Mouse (Mus musculus) adipocyte (in vitro differentiated cells): ENCODE measurements around the gene Clstn2.
A peak's percentile ranks its signal among the peaks of the same experiment; 100 is the strongest.

Experiments used
- DNase-seq: peaks from one replicate; pipeline ENCODE4 v3.0.0-alpha.2; 2016; ENCODE audit warnings: low spot score

Clstn2 gene

DNA sequence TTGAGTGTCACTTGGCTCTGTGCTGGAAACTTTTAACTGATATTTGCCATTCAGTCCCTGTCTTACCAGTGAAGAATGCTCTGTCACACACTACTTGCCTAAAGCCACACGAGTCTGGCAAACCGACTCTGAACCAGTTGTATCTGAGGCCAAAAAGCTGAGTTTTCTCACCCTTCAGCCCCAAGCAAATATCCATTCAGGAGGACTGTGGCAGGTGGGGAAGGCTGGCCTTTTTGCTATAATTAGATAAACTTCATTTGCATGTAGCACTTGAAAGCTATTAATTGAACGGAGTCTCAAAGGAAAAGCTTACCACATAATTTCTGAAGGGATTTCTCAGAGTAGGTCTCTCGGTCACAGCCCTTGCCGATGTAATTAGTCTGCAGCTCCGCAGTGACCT lies 491.6 kb downstream of the Clstn2 start:
- no peak for DNase-seq

DNA sequence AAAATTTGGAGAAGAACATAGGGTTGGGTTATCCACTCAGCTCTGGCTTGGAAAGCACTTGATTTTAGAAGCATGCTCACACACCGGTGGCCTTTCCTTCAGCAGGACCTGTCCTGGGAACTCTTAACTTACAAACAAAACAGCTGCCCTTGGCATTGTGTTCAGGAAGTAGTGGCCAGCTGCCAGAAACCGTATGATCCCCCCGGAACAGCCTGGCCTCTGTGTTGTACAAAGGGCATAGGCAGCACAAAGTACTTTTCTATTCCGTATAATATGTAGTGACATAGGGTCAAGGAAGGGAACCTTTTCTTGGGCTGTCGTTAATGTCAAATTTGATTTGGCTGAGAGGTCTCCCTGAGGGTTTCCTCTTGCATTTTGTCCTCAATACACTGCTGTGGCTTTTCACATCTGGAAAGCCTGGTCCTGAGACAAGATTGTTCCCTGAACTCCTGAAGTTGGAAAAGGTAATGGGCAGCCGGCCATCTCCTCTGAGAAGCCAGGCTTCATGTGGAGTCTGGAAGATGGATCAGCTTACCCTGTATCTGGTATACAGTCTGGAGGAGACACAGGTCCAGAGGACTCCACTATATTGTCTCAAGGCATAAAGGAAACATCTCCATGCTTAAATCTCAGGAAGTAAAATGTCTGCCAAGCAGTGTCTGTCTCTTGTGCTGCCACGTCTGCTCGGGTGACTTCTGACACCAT lies 494.8 kb downstream of the Clstn2 start:
- DNase-seq = no peak

DNA sequence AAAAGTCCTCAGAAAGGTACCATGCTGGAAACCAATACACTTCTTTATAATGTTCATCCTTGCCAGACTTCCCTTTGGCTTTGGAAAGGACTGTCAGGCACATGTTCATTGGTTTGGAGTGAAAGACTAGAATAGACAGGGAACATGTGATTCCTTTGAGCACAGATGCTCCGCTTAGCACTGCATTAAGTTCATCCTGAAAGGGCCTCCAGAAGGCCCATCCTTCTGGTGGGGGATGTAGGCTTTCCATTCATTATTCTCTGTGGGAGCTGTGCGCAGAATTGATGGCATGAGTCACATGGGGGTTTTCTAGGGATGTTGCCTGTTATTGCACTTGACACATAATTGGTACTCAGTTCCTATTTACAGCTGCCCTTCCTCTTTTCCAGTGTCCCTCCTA lies 498.8 kb downstream of the Clstn2 start:
- no peak for DNase-seq

DNA sequence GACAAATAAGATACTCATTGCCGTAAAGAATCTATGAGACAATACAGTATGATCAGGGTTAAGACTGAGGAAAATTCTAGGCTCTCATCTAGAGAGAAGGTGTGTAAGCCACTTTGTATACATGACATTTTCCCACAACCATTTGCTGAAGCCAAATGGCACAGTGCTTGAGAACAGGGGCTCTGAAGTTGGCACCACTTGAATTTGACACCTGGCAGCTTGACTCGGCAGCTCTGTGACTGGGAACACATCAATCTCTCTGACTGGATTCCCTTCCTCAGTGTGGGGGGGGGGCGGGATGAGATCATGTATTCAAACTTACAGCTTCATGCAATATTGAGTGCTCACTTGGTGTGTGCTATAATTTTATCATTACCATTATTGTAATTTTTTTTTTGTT lies 499.7 kb downstream of the Clstn2 start:
- DNase-seq = no peak

DNA sequence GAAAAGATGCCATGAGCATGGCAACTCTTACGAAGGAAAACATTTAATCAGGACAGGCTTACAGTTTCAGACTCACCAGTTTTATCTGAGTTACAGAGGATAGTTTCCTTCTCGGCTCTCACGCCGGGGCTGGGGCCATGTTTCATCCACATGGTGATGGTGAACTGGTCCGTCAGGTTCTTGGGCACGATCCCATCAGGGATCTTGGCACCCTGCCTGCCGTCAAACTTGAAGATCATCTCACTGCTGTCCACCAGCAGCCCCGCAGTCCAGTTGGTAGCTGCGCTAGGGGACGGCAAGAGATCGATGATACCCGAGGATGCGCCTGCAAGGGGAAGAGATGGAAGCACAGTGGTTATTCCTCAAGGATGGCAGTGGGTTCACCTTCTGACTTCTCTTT lies 500.4 kb downstream of the Clstn2 start:
- DNase-seq = no peak

DNA sequence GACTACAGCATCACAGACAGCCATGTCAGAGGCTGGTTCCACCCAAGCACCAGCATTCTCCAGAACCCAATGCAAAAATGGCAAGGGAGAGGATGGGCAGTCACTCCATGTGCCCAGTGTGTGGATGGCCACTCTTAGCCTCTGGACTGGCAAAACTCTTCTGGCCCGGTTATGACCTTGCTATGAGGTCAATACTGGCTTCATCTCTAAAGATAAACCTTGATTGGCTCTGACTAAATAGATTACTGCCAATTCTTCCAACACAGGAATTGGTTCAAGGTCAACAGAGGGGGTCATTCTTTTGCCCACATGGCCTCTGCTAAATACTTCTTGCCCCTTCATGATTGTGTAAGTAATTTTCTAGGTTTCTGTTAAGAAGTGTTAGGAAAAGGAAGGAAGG lies 505.1 kb downstream of the Clstn2 start:
- no peak for DNase-seq

DNA sequence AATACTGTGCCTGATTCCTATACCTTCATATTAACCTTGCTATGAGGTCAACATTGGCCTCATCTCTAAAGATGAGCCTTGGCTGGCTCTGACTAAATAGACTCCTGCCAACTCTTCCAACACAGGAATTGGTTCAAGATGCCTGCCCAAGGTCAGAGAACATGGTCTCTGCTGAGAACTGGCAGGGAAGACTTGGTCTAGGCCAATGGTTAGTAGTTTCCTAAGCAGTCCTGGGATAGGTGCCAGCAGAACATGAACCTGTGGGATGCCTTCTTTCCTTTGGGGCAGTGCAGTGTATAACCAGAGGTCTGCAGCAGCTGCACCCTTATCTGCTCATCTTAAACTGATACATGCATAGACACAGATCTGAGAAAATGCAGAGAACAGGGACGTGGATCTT lies 505.7 kb downstream of the Clstn2 start:
- no peak for DNase-seq

DNA sequence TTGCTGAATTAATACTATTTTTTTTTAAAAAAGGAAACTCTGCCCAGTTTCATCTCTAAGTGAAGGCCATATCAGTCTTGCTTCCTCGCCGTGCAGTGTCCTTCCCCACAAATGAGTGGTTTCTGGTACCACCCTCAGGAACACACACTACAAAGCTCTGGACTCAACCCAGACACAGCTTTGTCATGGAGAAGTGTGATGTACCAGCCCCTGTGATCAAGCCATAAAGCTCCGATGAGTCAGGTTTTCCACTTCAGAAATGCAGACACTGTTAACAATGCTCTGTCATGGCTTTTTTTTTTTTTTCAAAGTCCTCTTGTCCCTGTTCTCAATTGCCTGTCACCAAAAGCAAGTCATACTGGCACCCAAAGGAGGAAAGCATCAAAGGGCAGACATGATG lies 507.4 kb downstream of the Clstn2 start:
- no peak for DNase-seq

DNA sequence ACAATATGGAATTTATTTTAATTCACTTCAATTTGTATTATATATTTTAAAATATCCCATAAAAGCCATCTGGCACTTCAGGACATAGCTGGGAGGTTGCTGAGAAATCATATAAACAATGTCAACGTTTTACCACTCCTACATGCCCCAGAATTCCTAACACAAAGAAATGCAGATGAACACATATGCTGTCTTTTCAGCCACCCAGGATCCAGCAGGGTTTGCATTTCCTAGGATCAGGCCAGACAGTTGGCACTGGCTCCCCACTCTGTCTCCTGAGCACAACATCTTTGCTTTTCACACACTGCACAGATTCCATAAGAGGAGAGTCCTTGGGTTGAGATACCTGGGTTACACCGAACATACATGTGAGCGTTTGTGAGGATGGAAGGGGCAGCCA lies 508.1 kb downstream of the Clstn2 start:
- DNase-seq = no peak

DNA sequence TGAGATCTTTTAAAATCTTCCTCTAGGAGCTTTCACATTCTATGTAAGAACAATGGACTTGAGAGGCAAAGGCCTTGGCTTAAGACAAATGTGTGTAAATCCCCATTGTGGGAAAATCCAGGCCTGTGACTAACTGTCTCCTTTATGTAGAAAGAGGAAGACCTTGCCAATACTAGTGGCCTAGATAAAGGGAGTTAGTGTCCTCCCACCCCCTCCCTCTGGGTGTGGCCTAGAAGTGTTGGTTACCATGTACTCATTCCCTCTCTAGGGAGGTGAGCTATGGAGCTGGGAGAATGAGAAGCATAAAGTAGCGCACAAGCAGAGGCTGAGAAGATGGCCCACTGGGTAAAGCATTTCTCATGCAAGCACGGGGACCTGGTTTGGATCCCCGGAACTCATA lies 512.2 kb downstream of the Clstn2 start:
- no peak for DNase-seq

DNA sequence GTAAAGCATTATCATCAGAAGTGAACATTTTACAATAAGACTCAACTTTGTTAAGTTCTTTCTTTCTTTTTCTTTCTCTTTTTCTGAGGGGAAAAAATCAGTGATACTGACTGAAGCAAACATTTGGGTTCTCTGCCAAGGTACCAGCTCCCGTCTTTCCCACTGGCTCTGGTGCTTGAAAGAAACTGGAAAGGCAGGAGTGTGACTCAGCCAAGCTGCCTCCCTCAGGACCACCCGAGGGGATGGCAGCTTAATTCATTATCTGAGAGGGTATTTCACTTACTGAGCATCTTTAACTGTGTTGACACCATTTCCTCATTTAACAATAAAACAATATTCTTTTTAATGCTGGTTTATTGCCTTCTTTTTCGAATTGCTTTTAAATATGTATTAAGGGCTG lies 516.0 kb downstream of the Clstn2 start:
- DNase-seq = no peak

DNA sequence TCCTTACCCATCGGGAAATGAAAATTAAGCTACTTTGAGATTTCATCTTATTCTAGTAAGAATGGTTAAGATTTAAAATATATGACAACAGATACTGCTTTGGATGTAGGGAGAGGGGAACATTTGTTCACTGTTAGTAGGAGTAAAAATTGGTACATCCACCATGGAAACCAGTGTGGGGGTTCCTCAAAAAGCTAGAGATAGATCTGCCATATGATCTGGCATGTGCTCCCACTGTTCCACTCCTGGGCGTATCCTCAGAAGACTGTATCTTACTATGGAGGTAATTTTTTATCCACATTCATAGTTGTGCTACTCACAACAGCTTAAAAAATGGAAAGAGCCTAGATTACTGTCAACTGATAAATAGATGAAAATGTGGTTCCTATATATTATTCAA lies 518.3 kb downstream of the Clstn2 start:
- DNase-seq = no peak

DNA sequence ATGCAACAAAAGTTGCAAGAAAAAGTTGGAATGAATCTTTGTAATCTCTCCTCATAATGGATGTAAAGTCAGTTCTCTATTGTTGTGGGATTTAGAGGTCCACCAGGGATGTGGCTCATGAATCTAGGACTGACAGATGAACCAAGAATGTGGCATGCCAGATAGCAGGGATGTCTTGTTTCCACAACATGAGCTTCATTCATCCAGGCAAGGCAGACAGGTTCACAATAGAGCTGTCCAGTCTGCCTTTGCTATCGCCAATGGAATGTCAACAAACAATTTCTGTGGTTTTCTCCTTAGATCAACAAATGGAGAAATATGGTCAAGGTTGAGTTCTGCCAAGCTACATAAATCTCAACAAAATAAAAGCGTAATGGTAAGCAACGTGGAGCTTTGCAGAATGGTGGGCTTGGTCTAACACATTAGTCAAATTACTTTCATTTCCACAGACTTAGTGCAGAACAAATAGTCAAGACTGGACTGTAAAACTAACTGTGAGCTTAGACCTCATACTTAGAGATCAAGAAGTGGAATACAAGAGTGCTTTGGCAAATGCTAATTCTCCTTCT lies 520.6 kb downstream of the Clstn2 start:
- DNase-seq = no peak

DNA sequence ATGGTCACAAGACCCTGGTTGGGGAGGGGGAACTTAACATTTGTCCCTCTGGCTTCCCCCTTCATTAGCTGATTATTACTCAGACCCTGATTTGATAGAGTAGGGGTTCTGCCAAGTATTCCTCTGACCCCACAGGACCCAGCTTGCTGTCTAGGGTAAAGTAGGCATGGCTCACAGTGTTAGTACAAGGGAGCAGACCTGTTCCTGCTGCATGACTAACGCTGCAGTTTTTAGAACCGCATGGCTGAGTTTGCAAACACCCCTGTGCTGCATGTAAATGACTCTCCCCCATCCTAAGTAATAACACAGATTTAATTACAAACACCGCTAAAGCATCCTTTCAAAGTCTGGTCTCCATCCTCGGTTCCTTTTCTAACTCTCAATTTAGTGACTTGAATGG lies 531.6 kb downstream of the Clstn2 start:
- DNase-seq = no peak

DNA sequence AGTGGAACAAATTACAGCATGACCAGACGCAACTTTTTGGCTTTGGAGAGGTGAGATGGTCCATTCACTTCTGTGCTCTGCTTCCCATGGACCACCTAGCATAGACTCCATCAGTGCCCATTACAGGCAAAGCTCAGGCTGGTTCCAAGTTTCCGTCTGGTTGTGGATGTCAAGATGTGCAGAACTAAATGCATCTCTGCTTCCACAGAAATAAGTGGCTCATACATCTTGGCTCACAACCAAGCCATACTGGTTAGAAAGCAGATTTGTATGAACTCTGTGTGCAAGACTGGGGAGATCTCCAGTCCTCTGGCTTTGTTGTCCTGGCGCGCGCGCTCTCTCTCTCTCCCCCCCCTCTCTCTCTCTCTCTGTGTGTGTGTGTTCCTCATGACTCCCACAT lies 537.9 kb downstream of the Clstn2 start:
- no peak for DNase-seq

DNA sequence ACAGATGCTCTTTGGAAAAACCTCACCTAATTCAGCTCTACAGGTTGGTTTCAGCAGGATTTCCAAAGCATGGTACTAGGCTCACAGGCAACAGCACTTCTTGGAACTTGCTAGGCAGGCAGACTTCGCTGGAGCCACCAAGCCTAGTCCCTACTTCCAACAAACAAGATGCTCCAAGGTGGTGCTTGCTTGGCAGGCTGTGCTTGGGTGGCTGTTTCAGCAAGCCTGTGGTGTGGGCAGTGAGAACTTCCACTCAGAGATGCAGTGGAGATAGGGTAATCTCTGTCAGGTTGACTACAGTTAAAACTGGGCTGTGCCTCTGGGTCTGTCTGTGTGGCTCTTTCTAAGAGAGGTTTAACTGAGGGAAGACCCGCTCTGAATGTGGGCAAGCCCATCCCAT lies 541.4 kb downstream of the Clstn2 start:
- no peak for DNase-seq

DNA sequence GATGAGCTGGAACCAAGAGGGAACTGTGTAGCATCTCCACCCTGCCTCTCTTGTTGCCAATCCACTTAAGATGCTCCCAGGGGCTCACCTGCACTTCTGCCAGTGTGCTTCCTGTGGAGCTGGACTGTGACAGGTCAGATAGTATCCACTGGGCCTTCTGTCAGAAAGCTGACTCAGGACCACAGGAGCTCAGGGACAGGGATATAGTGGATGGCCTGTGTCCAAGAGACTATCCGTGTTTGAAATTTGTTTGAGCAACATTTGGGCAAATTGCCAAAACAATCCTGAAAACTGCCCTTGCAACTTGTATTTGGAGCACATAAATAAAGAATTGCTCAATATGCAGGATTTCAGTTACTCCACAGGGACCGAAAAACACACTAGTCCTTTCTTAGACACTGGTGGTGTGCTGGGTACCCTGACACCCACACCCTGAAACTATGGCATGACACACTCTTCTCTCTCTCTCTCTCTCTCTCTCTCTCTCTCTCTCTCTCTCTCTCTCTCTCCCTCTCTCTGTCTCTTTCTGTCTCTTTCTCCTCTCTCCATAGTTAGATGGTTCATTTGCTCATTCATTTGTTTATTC lies 542.3 kb downstream of the Clstn2 start:
- DNase-seq = peak; percentile 26

DNA sequence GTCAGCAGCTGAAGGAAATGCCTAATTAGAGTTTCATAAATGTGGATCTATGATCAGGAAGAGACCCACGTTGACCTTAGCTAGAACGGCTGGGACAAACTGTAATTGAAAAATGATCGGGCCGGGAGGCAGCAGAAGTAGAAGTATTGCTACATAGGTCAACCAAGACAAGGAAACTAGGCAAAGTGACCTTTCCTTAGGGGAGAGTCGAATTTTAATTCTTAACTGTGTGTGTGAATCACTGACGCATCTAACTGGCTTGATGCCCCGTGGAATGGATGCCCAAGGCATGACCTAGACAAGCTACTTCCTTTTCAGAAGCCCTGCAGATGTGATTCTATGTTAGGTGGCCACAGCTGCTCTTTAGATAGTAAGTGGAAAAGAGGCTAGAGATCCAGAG lies 546.2 kb downstream of the Clstn2 start:
- DNase-seq = no peak

DNA sequence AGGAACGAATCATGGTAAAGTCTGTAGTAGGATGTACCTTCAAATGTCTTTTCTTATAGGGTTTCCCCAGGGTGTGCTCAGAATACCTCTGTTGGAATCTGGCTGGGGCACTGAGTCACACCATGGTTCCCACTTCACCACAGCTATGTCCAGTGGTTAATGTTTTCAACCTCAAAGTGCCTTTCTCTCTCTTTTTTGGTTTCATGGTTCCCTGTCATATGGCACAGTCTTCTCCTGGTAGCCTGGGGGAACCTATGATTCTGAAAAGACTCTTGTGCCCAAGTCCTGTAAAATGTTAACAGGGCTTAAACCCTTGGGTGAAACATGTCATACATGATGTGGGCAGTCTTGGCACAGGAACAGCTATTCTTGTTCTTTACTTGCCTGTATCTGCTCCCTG lies 551.8 kb downstream of the Clstn2 start:
- DNase-seq = no peak

DNA sequence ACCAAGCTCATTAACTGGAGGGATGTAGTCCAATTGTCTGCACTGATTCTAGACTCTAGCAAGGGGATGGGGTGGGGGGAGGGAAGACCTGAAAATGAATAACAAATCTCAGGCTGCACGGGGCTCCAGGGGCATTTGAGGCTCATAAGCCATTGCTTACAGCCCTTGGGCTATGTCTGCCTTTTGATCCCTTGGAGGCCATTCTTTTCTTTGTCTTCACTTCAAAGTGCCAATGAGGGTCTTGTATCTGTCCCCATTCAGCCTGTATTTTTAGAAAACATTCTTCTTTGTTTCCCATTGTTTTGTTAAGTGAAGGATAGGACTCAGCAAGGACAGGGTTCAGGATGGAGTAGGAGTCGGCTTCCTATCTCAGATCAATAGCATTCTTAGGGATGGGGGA lies 556.0 kb downstream of the Clstn2 start:
- DNase-seq = no peak

DNA sequence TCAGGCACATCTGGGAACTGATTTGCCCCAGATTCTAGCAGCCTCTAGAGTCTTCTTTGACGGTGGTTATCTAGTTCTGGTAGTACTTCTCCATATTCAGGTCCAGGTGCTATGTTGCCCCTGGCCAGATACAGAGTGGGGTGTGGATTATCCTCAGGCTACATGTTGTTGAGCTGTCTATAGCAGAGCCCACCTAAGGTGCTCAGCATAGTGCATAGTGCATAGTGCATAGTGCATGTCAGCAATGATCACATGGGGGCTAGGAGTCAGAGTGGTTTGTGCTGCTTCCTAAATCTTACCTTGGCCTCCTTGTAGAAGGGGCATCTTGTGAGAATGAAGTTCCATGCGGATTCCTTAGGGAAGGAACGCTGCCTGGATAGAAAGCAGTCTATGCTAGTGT lies 556.5 kb downstream of the Clstn2 start:
- DNase-seq = no peak

DNA sequence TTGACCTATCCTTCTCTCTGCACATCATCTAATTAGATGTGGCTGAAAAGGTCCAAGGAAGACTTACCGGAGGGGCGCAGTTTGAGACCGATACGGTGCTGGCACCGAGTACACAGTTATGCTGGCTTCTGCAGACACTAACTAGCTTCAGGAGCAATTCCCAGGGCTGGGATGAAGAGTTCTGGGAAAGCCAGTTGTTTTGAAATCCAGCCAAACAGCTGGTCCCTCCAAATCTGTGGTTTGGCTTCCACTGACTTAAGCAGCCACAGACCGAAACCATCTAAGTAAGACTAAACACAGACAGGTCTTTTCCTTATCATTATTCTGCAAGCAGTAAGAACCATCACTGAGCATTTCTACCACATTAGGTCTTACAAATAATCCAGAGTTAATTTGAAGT lies 558.1 kb downstream of the Clstn2 start:
- DNase-seq = no peak

DNA sequence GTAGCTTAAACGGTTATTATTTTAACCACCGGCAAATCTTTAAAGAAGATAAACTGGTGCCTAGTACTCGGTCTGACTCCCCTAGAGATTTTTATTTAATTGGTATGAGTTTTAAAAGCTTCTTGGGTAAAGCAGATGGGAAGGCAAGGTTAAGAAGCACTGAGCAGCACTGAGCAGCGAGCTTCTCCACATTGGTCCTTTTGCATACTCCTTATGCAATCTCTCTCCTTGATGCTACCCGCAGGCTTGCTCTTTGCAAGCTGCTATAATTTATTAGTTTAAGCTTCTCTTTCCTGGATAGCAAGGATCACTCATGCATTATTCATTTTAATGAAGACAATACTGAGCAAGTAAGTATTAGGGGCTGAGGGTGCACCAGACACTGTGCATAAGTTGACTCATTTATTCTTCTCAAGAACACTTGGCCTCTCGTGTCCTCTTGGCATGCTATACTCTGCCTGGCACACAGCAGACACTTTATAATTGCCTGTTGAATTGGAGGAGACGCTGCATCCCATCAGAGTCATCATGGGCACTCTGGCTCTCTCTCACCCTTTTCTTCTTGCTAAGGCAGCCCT lies 561.9 kb downstream of the Clstn2 start:
- DNase-seq = no peak

DNA sequence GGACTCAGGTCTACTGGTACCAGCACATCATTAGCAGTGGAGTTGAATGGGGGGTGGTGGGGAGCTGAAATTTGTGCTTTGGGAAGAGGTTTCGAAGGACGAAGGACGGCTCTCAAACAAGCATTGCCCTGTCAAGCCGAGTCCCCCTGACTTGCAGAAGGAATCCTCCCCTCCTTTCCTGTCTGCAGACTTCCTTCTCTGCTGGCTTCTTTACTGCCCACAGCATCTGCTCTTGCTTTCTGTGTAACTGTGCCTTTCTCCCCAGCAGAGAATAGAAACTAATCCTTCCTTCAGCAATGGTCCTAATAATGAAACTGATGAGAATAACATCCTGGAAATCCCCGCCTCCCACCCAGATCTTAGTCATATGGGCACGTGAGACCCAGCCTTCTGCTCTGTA lies 572.5 kb downstream of the Clstn2 start:
- no peak for DNase-seq
